Mouse (Mus musculus): ENCODE data around the gene Lpo.

The Lpo gene

DNA sequence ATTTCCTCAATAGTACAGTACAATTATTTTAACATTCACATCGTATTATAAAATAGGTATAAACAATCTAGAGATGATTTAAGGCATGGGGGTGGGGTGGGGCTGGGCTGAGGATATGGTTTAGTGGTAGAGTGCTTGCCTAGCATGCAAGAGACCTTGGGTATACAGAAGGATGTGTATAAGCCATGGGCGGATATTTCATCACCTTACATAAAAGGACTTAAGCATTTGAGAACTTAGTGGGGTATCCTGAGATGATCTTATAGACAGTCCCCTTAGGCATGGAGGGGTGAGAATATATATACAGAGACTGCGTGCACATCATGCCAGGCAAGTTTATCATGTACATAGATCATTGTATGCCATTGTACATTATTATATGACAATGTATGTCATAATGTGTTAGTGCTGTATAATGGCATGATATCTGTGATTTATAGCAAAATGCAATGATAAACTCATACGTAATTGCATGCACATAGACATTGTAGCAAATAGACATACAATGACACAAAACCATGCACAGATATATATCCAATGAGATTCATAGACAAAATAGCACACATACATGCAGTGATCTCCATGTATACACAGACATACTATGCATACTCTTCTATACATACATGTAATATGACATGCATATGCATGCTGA, 69.0 kb downstream of the Lpo start:
- DNase-seq (ENCODE audit: low read depth, low spot score): no peak

DNA sequence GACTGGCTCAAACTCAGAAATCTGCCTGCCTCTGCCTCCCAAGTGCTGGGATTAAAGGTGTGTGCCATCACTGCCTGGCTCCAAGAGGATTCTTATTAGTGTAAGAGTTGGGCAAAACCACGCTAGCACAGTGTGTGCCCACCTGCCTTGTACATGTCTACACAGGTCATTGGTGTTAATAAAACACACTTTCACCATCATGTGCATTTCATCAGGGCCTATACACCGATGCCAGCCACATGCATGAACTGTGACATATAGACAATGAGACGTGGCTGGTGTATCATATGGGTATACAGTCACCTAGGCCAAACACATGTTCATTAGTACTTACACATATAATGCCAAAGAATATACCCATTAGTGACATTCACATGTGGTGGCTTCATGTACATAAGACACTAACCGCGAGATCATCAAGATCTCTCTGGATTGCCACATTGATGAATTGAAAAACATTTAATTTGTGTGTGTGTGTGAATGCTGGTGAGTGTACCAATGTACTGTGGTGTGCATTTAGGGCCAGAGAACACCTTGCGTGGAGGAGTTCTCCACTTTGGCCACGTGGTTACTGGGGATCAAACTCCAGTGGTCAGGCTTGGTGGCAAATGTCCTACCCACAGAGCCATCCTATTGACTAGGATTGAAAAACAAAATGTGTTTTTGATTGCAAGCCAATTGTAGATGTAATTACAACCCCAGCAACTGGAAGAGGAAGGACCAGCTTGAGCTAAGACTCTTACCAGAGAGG, 69.8 kb downstream of the Lpo start:
- DNase-seq (ENCODE audit: low read depth, low spot score): no peak

DNA sequence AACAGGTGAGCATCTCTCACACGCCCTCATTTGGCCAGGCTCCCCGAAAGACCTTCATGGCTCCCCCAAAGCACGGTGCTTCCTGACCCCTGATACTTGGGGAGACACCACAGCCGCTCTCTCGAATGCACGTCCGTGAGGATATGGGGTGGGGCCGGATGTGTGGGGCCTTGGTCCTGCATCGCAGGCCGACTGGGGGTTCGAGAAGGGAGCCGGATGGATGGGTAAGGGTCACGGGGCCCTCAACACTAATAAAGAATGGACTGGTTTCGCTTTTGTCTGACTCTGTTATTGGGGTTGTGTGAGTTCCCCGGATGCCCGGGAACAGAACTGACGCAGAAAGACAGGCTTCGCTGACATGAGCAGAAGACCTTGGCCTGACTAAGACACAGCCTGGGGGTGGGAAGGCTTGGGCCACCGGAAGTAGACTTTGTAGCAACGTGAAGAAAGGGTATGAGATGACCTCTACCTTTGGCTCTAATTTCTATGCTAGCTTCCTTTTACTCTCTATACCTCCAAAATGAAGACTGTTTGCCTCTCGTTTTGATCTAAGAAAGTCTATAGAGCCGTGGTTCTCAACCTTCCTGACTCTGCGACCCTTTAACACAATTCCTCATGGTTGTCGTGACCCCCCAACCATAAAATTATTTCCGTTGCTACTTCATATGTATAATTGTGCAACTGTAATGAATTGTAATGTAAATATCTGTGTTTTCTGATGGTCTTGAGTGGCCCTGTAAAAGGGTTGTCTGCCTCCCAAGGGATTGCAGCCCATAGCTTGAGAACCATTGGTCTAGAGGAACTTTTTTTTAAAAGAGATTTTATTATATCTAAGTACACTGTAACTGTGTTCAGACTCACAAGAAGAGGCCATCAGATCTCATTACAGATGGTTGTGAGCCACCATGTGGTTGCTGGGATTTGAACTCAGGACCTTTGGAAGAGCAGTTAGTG, 70.8 kb downstream of the Lpo start:
- DNase-seq (ENCODE audit: low read depth, low spot score): no peak

All from brain, adult 2 months (tissue).